Mouse (Mus musculus) bone marrow, adult 2 months (tissue): ENCODE measurements around the gene Kcnj4.

Source experiments
- CTCF ChIP-seq: fragments of 200-500 bp; IDR thresholded peaks from 2 replicates; pipeline ENCODE4 v1.5.1; 2011; ENCODE audit warnings: low read length, control low read depth; ENCODE audit not compliant: control insufficient read depth, insufficient read depth
- POLR2A ChIP-seq: fragments of 200-500 bp; IDR thresholded peaks from 2 replicates; pipeline ENCODE4 v1.6.1; 2011; ENCODE audit warnings: low read depth, mild to moderate bottlenecking, control low read depth, low read length, borderline replicate concordance; ENCODE audit not compliant: control insufficient read depth

- TF ChIP-seq POLR2A (no peak), CTCF (no peak)
These were observed 14.6 kb upstream of the Kcnj4 start for GRCm38 (mm10) chr15:79519400-79520220.
